Mouse (Mus musculus): ENCODE measurements at regions not wholly inside any gene's neighbourhood (a gene's known extent, or its start where the extent isn't known, plus 50 kb on each side); places are given as distances from the start of the nearest gene placed in this dataset.

GRCm38 (mm10) chr14:46670221-46671046 lies 89.9 kb upstream of the Cdkn3 start:
- Histone ChIP-seq H3K36me3 (ENCODE audit: control insufficient read depth, insufficient read depth) (no peaks in the 10 kb centered on the region), H3K4me1 (ENCODE audit: control insufficient read depth, insufficient read depth, low read length) (peaks cover 9% of the 10 kb centered on the region), H3K4me2 (ENCODE audit: low read depth, low read length) (peak overlapping the region; percentile 13; the same call in 1 of the 2 replicates), H3K9ac (ENCODE audit: low read length) (no peak overlapping the region), H3K27me3 (ENCODE audit: control insufficient read depth, insufficient read depth, low read length) (no peaks in the 10 kb centered on the region), H3K4me3 (ENCODE audit: low read length) (no peak overlapping the region), H3K9me3 (replicated peaks; ENCODE audit: control insufficient read depth, low read length) (0 out of 2 replicates have a peak, but pooled peaks cover 5% of the 10 kb centered on the region), H3K27ac (ENCODE audit: low read length) (no peak overlapping the region)
- WGBS, result 61% methylated on average over 20 of the region's 20 CpGs
- no peak for ATAC-seq (replicated peaks; ENCODE audit: extremely low read depth, insufficient read depth, low FRiP score)

GRCm38 (mm10) chr14:46668275-46668674 lies 92.1 kb upstream of the Cdkn3 start:
- no peaks in the 10 kb centered on the region; the same call in 1 of the 2 replicates for H3K27me3 ChIP-seq (ENCODE audit: control insufficient read depth, insufficient read depth, low read length)
- WGBS, result 86% methylated on average over 3 of the region's 3 CpGs
- H3K36me3 ChIP-seq (ENCODE audit: control insufficient read depth, insufficient read depth), result no peaks in the 10 kb centered on the region
- no peaks in the 10 kb centered on the region for H3K4me1 ChIP-seq (ENCODE audit: control insufficient read depth, insufficient read depth, low read length)
- no peak for ATAC-seq (replicated peaks; ENCODE audit: extremely low read depth, insufficient read depth, low FRiP score)
- 0 out of 2 replicates have a peak, but pooled peaks cover 5% of the 10 kb centered on the region for H3K9me3 ChIP-seq (replicated peaks; ENCODE audit: control insufficient read depth, low read length)
- H3K27ac ChIP-seq (ENCODE audit: low read length), result no peak overlapping the region
- no peak overlapping the region for H3K4me2 ChIP-seq (ENCODE audit: low read depth, low read length)
- no peak overlapping the region for H3K9ac ChIP-seq (ENCODE audit: low read length)
- H3K4me3 ChIP-seq (ENCODE audit: low read length), result no peak overlapping the region

- no peaks in the 10 kb centered on the region; the same call in 1 of the 2 replicates for H3K27me3 ChIP-seq (ENCODE audit: control insufficient read depth, insufficient read depth, low read length)
- 0 out of 2 replicates have a peak, but pooled peaks cover under 1% of the 10 kb centered on the region for H3K9me3 ChIP-seq (replicated peaks; ENCODE audit: control insufficient read depth, low read length)
- no peak overlapping the region for H3K27ac ChIP-seq (ENCODE audit: low read length)
- ATAC-seq (replicated peaks; ENCODE audit: extremely low read depth, insufficient read depth, low FRiP score), result no peak
- H3K36me3 ChIP-seq (ENCODE audit: control insufficient read depth, insufficient read depth), result no peaks in the 10 kb centered on the region
- H3K4me2 ChIP-seq (ENCODE audit: low read depth, low read length), result no peak overlapping the region
- no peak overlapping the region for H3K4me3 ChIP-seq (ENCODE audit: low read length)
- WGBS, result 79% methylated on average over 6 of the region's 6 CpGs
- H3K4me1 ChIP-seq (ENCODE audit: control insufficient read depth, insufficient read depth, low read length), result peaks cover 8% of the 10 kb centered on the region
- no peak overlapping the region for H3K9ac ChIP-seq (ENCODE audit: low read length)
Measured at GRCm38 (mm10) chr14:46664305-46664704, 96.0 kb upstream of the Cdkn3 start.

- no peak for ATAC-seq (replicated peaks; ENCODE audit: extremely low read depth, insufficient read depth, low FRiP score)
- Histone ChIP-seq H3K27me3 (ENCODE audit: control insufficient read depth, insufficient read depth, low read length) (no peaks in the 10 kb centered on the region; the same call in 1 of the 2 replicates), H3K4me3 (ENCODE audit: low read length) (no peak overlapping the region), H3K36me3 (ENCODE audit: control insufficient read depth, insufficient read depth) (no peaks in the 10 kb centered on the region), H3K4me2 (ENCODE audit: low read depth, low read length) (no peak overlapping the region), H3K9me3 (replicated peaks; ENCODE audit: control insufficient read depth, low read length) (no peaks in the 10 kb centered on the region), H3K9ac (ENCODE audit: low read length) (no peak overlapping the region), H3K4me1 (ENCODE audit: control insufficient read depth, insufficient read depth, low read length) (peaks cover 8% of the 10 kb centered on the region), H3K27ac (ENCODE audit: low read length) (no peak overlapping the region)
- 90% methylated on average over 5 of the region's 5 CpGs for WGBS
Measured at GRCm38 (mm10) chr14:46663529-46663928, 96.8 kb upstream of the Cdkn3 start.

GRCm38 (mm10) chr14:46661792-46662545 lies 98.4 kb upstream of the Cdkn3 start:
- ATAC-seq (replicated peaks; ENCODE audit: extremely low read depth, insufficient read depth, low FRiP score), result 0 out of 2 replicates have a peak, but pooled peaks have one; percentile 23
- H3K27ac ChIP-seq (ENCODE audit: low read length), result no peak overlapping the region
- peak overlapping the region; percentile 3; the same call in 1 of the 2 replicates for H3K4me2 ChIP-seq (ENCODE audit: low read depth, low read length)
- H3K36me3 ChIP-seq (ENCODE audit: control insufficient read depth, insufficient read depth), result no peaks in the 10 kb centered on the region
- no peak overlapping the region for H3K4me3 ChIP-seq (ENCODE audit: low read length)
- WGBS, result 9% methylated on average over 9 of the region's 9 CpGs
- H3K27me3 ChIP-seq (ENCODE audit: control insufficient read depth, insufficient read depth, low read length), result no peaks in the 10 kb centered on the region; the same call in 1 of the 2 replicates
- no peak overlapping the region for H3K9ac ChIP-seq (ENCODE audit: low read length)
- no peaks in the 10 kb centered on the region for H3K9me3 ChIP-seq (replicated peaks; ENCODE audit: control insufficient read depth, low read length)
- H3K4me1 ChIP-seq (ENCODE audit: control insufficient read depth, insufficient read depth, low read length), result peaks cover 8% of the 10 kb centered on the region

GRCm38 (mm10) chr14:46661118-46661791 lies 99.1 kb upstream of the Cdkn3 start:
- no peak for ATAC-seq (replicated peaks; ENCODE audit: extremely low read depth, insufficient read depth, low FRiP score)
- H3K27ac ChIP-seq (ENCODE audit: low read length), result no peak overlapping the region
- no peaks in the 10 kb centered on the region; the same call in 1 of the 2 replicates for H3K27me3 ChIP-seq (ENCODE audit: control insufficient read depth, insufficient read depth, low read length)
- no peak overlapping the region for H3K4me3 ChIP-seq (ENCODE audit: low read length)
- peaks cover 8% of the 10 kb centered on the region for H3K4me1 ChIP-seq (ENCODE audit: control insufficient read depth, insufficient read depth, low read length)
- WGBS, result 48% methylated on average over 3 of the region's 3 CpGs
- no peak overlapping the region for H3K4me2 ChIP-seq (ENCODE audit: low read depth, low read length)
- H3K9ac ChIP-seq (ENCODE audit: low read length), result no peak overlapping the region
- no peaks in the 10 kb centered on the region for H3K9me3 ChIP-seq (replicated peaks; ENCODE audit: control insufficient read depth, low read length)
- no peaks in the 10 kb centered on the region for H3K36me3 ChIP-seq (ENCODE audit: control insufficient read depth, insufficient read depth)

- 66% methylated on average over 4 of the region's 4 CpGs for WGBS
- Histone ChIP-seq H3K9ac (ENCODE audit: low read length) (no peak overlapping the region), H3K9me3 (replicated peaks; ENCODE audit: control insufficient read depth, low read length) (no peaks in the 10 kb centered on the region), H3K4me1 (ENCODE audit: control insufficient read depth, insufficient read depth, low read length) (peaks cover 8% of the 10 kb centered on the region), H3K36me3 (ENCODE audit: control insufficient read depth, insufficient read depth) (no peaks in the 10 kb centered on the region), H3K27me3 (ENCODE audit: control insufficient read depth, insufficient read depth, low read length) (no peaks in the 10 kb centered on the region), H3K4me3 (ENCODE audit: low read length) (no peak overlapping the region), H3K27ac (ENCODE audit: low read length) (no peak overlapping the region), H3K4me2 (ENCODE audit: low read depth, low read length) (no peak overlapping the region)
- no peak for ATAC-seq (replicated peaks; ENCODE audit: extremely low read depth, insufficient read depth, low FRiP score)
Measured at GRCm38 (mm10) chr14:46659365-46659764, 101.0 kb upstream of the Cdkn3 start.

GRCm38 (mm10) chr14:46656249-46656648 lies 104.1 kb upstream of the Cdkn3 start:
- no peak for ATAC-seq (replicated peaks; ENCODE audit: extremely low read depth, insufficient read depth, low FRiP score)
- Histone ChIP-seq H3K4me1 (ENCODE audit: control insufficient read depth, insufficient read depth, low read length) (no peaks in the 10 kb centered on the region), H3K27ac (ENCODE audit: low read length) (no peak overlapping the region), H3K36me3 (ENCODE audit: control insufficient read depth, insufficient read depth) (no peaks in the 10 kb centered on the region), H3K4me2 (ENCODE audit: low read depth, low read length) (no peak overlapping the region), H3K27me3 (ENCODE audit: control insufficient read depth, insufficient read depth, low read length) (no peaks in the 10 kb centered on the region), H3K4me3 (ENCODE audit: low read length) (no peak overlapping the region), H3K9me3 (replicated peaks; ENCODE audit: control insufficient read depth, low read length) (no peaks in the 10 kb centered on the region), H3K9ac (ENCODE audit: low read length) (no peak overlapping the region)
- WGBS, result 69% methylated on average over 10 of the region's 10 CpGs

Data from heart, embryonic 16.5 days (tissue).